7 mouse cellular contexts compared by ENCODE assay signal in genomic region chr16:11065431-11065830, GRCm38 (mm10). TPM values are rescaled to one million over a fixed set of nuclear protein-coding genes. Genes with fewer than 3 reads are reported as not detected.
A peak's percentile ranks its signal among the peaks of the same experiment; 100 is the strongest.
DNase-seq lines count a peak whose midpoint lies in the region; ATAC-seq and TF ChIP-seq lines count a peak whose summit lies in the region.

No protein-coding gene starts in this region.

- no peaks in the 10 kb centered on the region for H3K9me3 ChIP-seq in embryonic facial prominence, embryonic 15.5 days (replicated peaks)
- H3K9me3 ChIP-seq in intestine, embryonic 15.5 days, result no peaks in the 10 kb centered on the region
- no peaks in the 10 kb centered on the region for H3K9me3 ChIP-seq in neural tube, embryonic 14.5 days (ENCODE audit: control insufficient read depth, low read length)

- peak overlapping the region; percentile 67 for H3K4me2 ChIP-seq in embryonic facial prominence, embryonic 15.5 days (replicated peaks)
- peak overlapping the region; percentile 65 for H3K4me2 ChIP-seq in intestine, embryonic 15.5 days (replicated peaks)
- peak overlapping the region; percentile 64 for H3K4me2 ChIP-seq in neural tube, embryonic 14.5 days (ENCODE audit: low read depth, low read length)

- H3K36me3 ChIP-seq in embryonic facial prominence, embryonic 15.5 days, result no peaks in the 10 kb centered on the region
- no peaks in the 10 kb centered on the region for H3K36me3 ChIP-seq in intestine, embryonic 15.5 days
- no peaks in the 10 kb centered on the region for H3K36me3 ChIP-seq in neural tube, embryonic 14.5 days (ENCODE audit: control insufficient read depth, insufficient read depth, low read length)

- ATAC-seq in embryonic facial prominence, embryonic 15.5 days (ENCODE audit: insufficient number of reproducible peaks, low FRiP score, low TSS enrichment, low read depth), result no peak
- no peak for ATAC-seq in intestine, embryonic 15.5 days
- peak; percentile 10; the same call in 1 of the 2 replicates for ATAC-seq in neural tube, embryonic 14.5 days (ENCODE audit: low read depth)

- WGBS in embryonic facial prominence, embryonic 15.5 days, result 57% methylated on average over 5 of the region's 5 CpGs
- WGBS in intestine, embryonic 15.5 days, result 66% methylated on average over 5 of the region's 5 CpGs
- WGBS in neural tube, embryonic 14.5 days, result 66% methylated on average over 5 of the region's 5 CpGs

- TF ChIP-seq CTCF in left cerebral cortex, adult 2 months (IDR thresholded peaks at IDR 0.05), result no peak

- no peaks in the 10 kb centered on the region for H3K27me3 ChIP-seq in embryonic facial prominence, embryonic 15.5 days
- H3K27me3 ChIP-seq in intestine, embryonic 15.5 days (replicated peaks), result no peaks in the 10 kb centered on the region
- no peaks in the 10 kb centered on the region for H3K27me3 ChIP-seq in neural tube, embryonic 14.5 days (ENCODE audit: control insufficient read depth, insufficient read depth, low read length)

- intact Hi-C loops in left cerebral cortex, adult 2 months (cut with DNase I), result loop anchor here (5.0 kb wide), 1 partner anchor 42 kb away; no protein-coding TSS in a partner anchor
- intact Hi-C loops in left cerebral cortex, postnatal 25 days (cut with DNase I), result no loop called here

- peaks cover 57% of the 10 kb centered on the region for H3K4me1 ChIP-seq in embryonic facial prominence, embryonic 15.5 days
- peaks cover 53% of the 10 kb centered on the region for H3K4me1 ChIP-seq in intestine, embryonic 15.5 days (replicated peaks)
- H3K4me1 ChIP-seq in neural tube, embryonic 14.5 days (ENCODE audit: control insufficient read depth, insufficient read depth, low read length), result peaks cover 46% of the 10 kb centered on the region

- no peak for DNase-seq in left cerebral cortex, adult 2 months (ENCODE audit: extremely low spot score in 1 of 2, low spot score in 2 of 2)
- DNase-seq in left cerebral cortex, postnatal 25 days (ENCODE audit: low spot score in 2 of 2), result no peak
- no peak for DNase-seq in thymus, postnatal 14 days
- no peak for DNase-seq in urinary bladder, postnatal 4 days (ENCODE audit: low spot score in 2 of 2)

- 0 out of 2 replicates have a peak overlapping the region, but pooled peaks have one; percentile 33 for H3K9ac ChIP-seq in embryonic facial prominence, embryonic 15.5 days
- H3K9ac ChIP-seq in intestine, embryonic 15.5 days, result peak overlapping the region; percentile 26; the same call in 1 of the 2 replicates
- peak overlapping the region; percentile 96 for H3K9ac ChIP-seq in neural tube, embryonic 14.5 days (replicated peaks; ENCODE audit: low read depth, low read length)

- peak overlapping the region; percentile 13 for H3K27ac ChIP-seq in left cerebral cortex, adult 2 months
- peak overlapping the region; percentile 80 for H3K27ac ChIP-seq in embryonic facial prominence, embryonic 15.5 days (replicated peaks)
- peak overlapping the region; percentile 89; the same call in 1 of the 2 replicates for H3K27ac ChIP-seq in intestine, embryonic 15.5 days
- peak overlapping the region; percentile 99; the same call in 1 of the 2 replicates for H3K27ac ChIP-seq in neural tube, embryonic 14.5 days (ENCODE audit: low read depth, low read length)

- H3K4me3 ChIP-seq in left cerebral cortex, adult 2 months, result peak overlapping the region; percentile 74
- H3K4me3 ChIP-seq in embryonic facial prominence, embryonic 15.5 days (replicated peaks), result peak overlapping the region; percentile 89
- H3K4me3 ChIP-seq in intestine, embryonic 15.5 days (replicated peaks), result peak overlapping the region; percentile 86
- peak overlapping the region; percentile 88 for H3K4me3 ChIP-seq in neural tube, embryonic 14.5 days (ENCODE audit: low read depth, low read length)

RNA-seq across cellular contexts. Expression of gene Litaf, which starts 0.5 kb away (rescaled TPM):
- total RNA-seq in left cerebral cortex, adult 2 months (2021), result 10 to 100 TPM in 1 of 2 experiments, 1 to 10 TPM in 1; 9.1 to 14.1 TPM
- total RNA-seq in left cerebral cortex, postnatal 25 days (2021), result 10 to 100 TPM in 1 of 2 experiments, 1 to 10 TPM in 1; 8.7 to 13.0 TPM
- 107 and 110 TPM in 2 replicates for polyA plus RNA-seq in embryonic facial prominence, embryonic 15.5 days (2015; fragmentation: Nextera tagmentation; extraction: Ambion mirVana)
- 99.1 and 103 TPM in 2 replicates for polyA plus RNA-seq in intestine, embryonic 15.5 days (2015; fragmentation: Nextera tagmentation; extraction: Ambion mirVana)
- polyA plus RNA-seq in neural tube, embryonic 14.5 days (2014; fragmentation: Nextera tagmentation; extraction: Ambion mirVana), result 20.4 and 26.7 TPM in 2 replicates

RNA-seq across cellular contexts. Expression of gene Snn, which starts 4.7 kb away (rescaled TPM):
- total RNA-seq in left cerebral cortex, adult 2 months (2021), result 100 to 1,000 TPM; 174 to 177 TPM
- total RNA-seq in left cerebral cortex, postnatal 25 days (2021), result 100 to 1,000 TPM; 165 to 179 TPM
- 43.4 and 44.4 TPM in 2 replicates for polyA plus RNA-seq in embryonic facial prominence, embryonic 15.5 days (2015; fragmentation: Nextera tagmentation; extraction: Ambion mirVana)
- polyA plus RNA-seq in intestine, embryonic 15.5 days (2015; fragmentation: Nextera tagmentation; extraction: Ambion mirVana), result 22.6 and 23.2 TPM in 2 replicates
- 133 and 142 TPM in 2 replicates for polyA plus RNA-seq in neural tube, embryonic 14.5 days (2014; fragmentation: Nextera tagmentation; extraction: Ambion mirVana)

Comparison
In these comparisons a context has a peak if more than half of its experiments do, and no peak if none do; other contexts are left out.
1. H3K27ac ChIP-seq: peak in every context shown above with its lines; median percentile 99 in neural tube, embryonic 14.5 days; 89 in intestine, embryonic 15.5 days; 80 in embryonic facial prominence, embryonic 15.5 days; 13 in left cerebral cortex, adult 2 months.
2. H3K9ac ChIP-seq: peak in every context shown above with its lines; median percentile 96 in neural tube, embryonic 14.5 days; 33 in embryonic facial prominence, embryonic 15.5 days; 26 in intestine, embryonic 15.5 days.